Mouse (Mus musculus) C2C12 (cell line): ENCODE measurements around the gene Eif2b1. TPM values are rescaled to one million over a fixed set of nuclear protein-coding genes. Genes with fewer than 3 reads are reported as not detected.

Experiments used
- H3K27me3 ChIP-seq: one replicate; pipeline ENCODE4 v1.6.1; 2011; ENCODE audit not compliant: control insufficient read depth, insufficient read depth, insufficient read length
- H3K36me3 ChIP-seq: one replicate; pipeline ENCODE4 v1.6.1; 2011; ENCODE audit not compliant: control insufficient read depth, insufficient read depth
- H3K4me3 ChIP-seq: one replicate; pipeline ENCODE4 v1.5.1; 2011; ENCODE audit warnings: mild to moderate bottlenecking, control low read depth; ENCODE audit not compliant: poor library complexity, insufficient read depth, severe bottlenecking
- H3K79me2 ChIP-seq: one replicate; pipeline ENCODE4 v1.6.1; 2011; ENCODE audit not compliant: control insufficient read depth, insufficient read depth
- H3K79me3 ChIP-seq: one replicate; pipeline ENCODE4 v1.6.1; 2011; ENCODE audit warnings: low read depth, control low read depth
- H3ac ChIP-seq: one replicate; pipeline ENCODE3; 2011; ENCODE audit warnings: low read depth; ENCODE audit not compliant: control insufficient read depth, insufficient read length
- CEBPB ChIP-seq: IDR thresholded peaks from one replicate; pipeline ENCODE4 v1.6.1; 2011; ENCODE audit warnings: low read depth, mild to moderate bottlenecking, control low read depth, moderate library complexity
- CTCF ChIP-seq: IDR thresholded peaks from one replicate; pipeline ENCODE4 v1.5.1; 2011; ENCODE audit not compliant: control insufficient read depth, insufficient read depth, insufficient read length
- FOSL1 ChIP-seq: IDR thresholded peaks from one replicate; pipeline ENCODE4 v1.8.0; 2011; ENCODE audit warnings: mild to moderate bottlenecking, low read length; ENCODE audit not compliant: poor library complexity, insufficient read depth, severe bottlenecking
- MAX ChIP-seq: IDR thresholded peaks from one replicate; pipeline ENCODE4 v1.6.1; 2011; ENCODE audit warnings: mild to moderate bottlenecking, control low read depth
- MYOD1 ChIP-seq: IDR thresholded peaks from one replicate; pipeline ENCODE4 v1.6.1; 2011; ENCODE audit warnings: low read depth; ENCODE audit not compliant: control insufficient read depth, insufficient read length
- MYOG ChIP-seq: IDR thresholded peaks from one replicate; pipeline ENCODE4 v1.6.1; 2011; ENCODE audit not compliant: control insufficient read depth, insufficient read length; ENCODE audit errors: extremely low read depth
- USF1 ChIP-seq: IDR thresholded peaks from one replicate; pipeline ENCODE4 v1.6.1; 2011; ENCODE audit warnings: low read depth, mild to moderate bottlenecking, control low read depth, moderate library complexity
- polyA plus RNA-seq: library from polyadenylated mRNA; unstranded; fragments of >200 nt; fragmentation: generic; extraction: Trizol; gene quantifications from one replicate; pipeline ENCODE4 v1.2.1, GENCODE M21; 2012; ENCODE audit warnings: missing spikeins

The Eif2b1 gene
- polyA plus RNA-seq, 1 experiment, result 43.0 TPM

GRCm38 (mm10) chr5:124528351-124528750, 50.6 kb downstream of the Eif2b1 start:
- TF ChIP-seq MAX, result no peak
- TF ChIP-seq MYOD1, result no peak
- no peak for TF ChIP-seq CTCF
- Histone ChIP-seq H3K79me2 (no peaks in the 10 kb centered on the region), H3K27me3 (no peaks in the 10 kb centered on the region), H3ac (no peak overlapping the region), H3K79me3 (peaks cover 2% of the 10 kb centered on the region), H3K36me3 (no peaks in the 10 kb centered on the region), H3K4me3 (no peak overlapping the region)

GRCm38 (mm10) chr5:124524943-124525342, 54.0 kb downstream of the Eif2b1 start:
- Histone ChIP-seq H3K79me2 (no peaks in the 10 kb centered on the region), H3K36me3 (no peaks in the 10 kb centered on the region), H3K79me3 (no peaks in the 10 kb centered on the region), H3ac (no peak overlapping the region), H3K4me3 (no peak overlapping the region), H3K27me3 (no peaks in the 10 kb centered on the region)
- TF ChIP-seq CEBPB (no peak), CTCF (no peak), FOSL1 (no peak), MAX (no peak), USF1 (no peak), MYOG (no peak), MYOD1 (no peak)

GRCm38 (mm10) chr5:124523032-124523431, 55.9 kb downstream of the Eif2b1 start:
- Histone ChIP-seq H3K27me3 (no peaks in the 10 kb centered on the region), H3K79me3 (no peaks in the 10 kb centered on the region), H3K4me3 (no peak overlapping the region), H3ac (no peak overlapping the region), H3K79me2 (no peaks in the 10 kb centered on the region), H3K36me3 (no peaks in the 10 kb centered on the region)
- TF ChIP-seq CTCF (no peak), MAX (no peak), MYOG (no peak), FOSL1 (no peak), CEBPB (no peak), USF1 (no peak), MYOD1 (no peak)

GRCm38 (mm10) chr5:124521588-124521987, 57.3 kb downstream of the Eif2b1 start:
- Histone ChIP-seq H3K79me2 (no peaks in the 10 kb centered on the region), H3K27me3 (no peaks in the 10 kb centered on the region), H3K79me3 (no peaks in the 10 kb centered on the region), H3K36me3 (no peaks in the 10 kb centered on the region), H3K4me3 (no peak overlapping the region), H3ac (no peak overlapping the region)
- TF ChIP-seq MYOD1 (no peak), CEBPB (no peak), FOSL1 (no peak), USF1 (no peak), CTCF (no peak), MAX (no peak)

Other genes starting within 250 kb of the Eif2b1 start
- 321 TPM for gene Cdk2ap1, start 216.0 kb downstream of the Eif2b1 start, polyA plus RNA-seq
- gene Sbno1, start 153.1 kb downstream of the Eif2b1 start, polyA plus RNA-seq, result 13.0 TPM
- gene Kmt5a, start 139.2 kb downstream of the Eif2b1 start, polyA plus RNA-seq, result 91.5 TPM
- 22.8 TPM for gene Rilpl2, start 100.8 kb downstream of the Eif2b1 start, polyA plus RNA-seq
- gene Snrnp35, start 96.0 kb downstream of the Eif2b1 start, polyA plus RNA-seq, result 23.8 TPM
- gene Rilpl1, start 47.7 kb downstream of the Eif2b1 start, polyA plus RNA-seq, result 15.2 TPM
- gene Tmed2, start 38.4 kb downstream of the Eif2b1 start, polyA plus RNA-seq, result 187 TPM
- gene Ddx55, start 26.3 kb downstream of the Eif2b1 start, polyA plus RNA-seq, result 6.9 TPM
- 34.0 TPM for gene Gtf2h3, start within 50 bp of the Eif2b1 start, polyA plus RNA-seq
- gene Atp6v0a2, start 49.4 kb upstream of the Eif2b1 start, polyA plus RNA-seq, result 22.8 TPM
- gene Dnah10, start 146.0 kb upstream of the Eif2b1 start, polyA plus RNA-seq, result 0.04 TPM